Mouse (Mus musculus) lung, adult 2 months (tissue): ENCODE data around the gene Slc51a. TPM values are rescaled to one million over a fixed set of nuclear protein-coding genes. Genes with fewer than 3 reads are reported as not detected.

Experiments
- DNase-seq: peaks from one replicate; pipeline ENCODE4 v3.0.0; 2022
- H3K4me1 ChIP-seq: fragments of 200-500 bp; 2 replicates; pipeline ENCODE4 v1.6.1; 2011; ENCODE audit warnings: low read length; ENCODE audit not compliant: control insufficient read depth, insufficient read depth
- H3K4me3 ChIP-seq: fragments of 200-500 bp; replicated peaks from 2 replicates; pipeline ENCODE3; 2011; ENCODE audit warnings: low read depth, mild to moderate bottlenecking, control low read depth, low read length; ENCODE audit errors: extremely low read depth
- CTCF ChIP-seq: fragments of 200-500 bp; IDR thresholded peaks from 2 replicates; pipeline ENCODE4 v1.5.1; 2011; ENCODE audit warnings: mild to moderate bottlenecking, low read length, control low read depth; ENCODE audit not compliant: insufficient read depth
- POLR2A ChIP-seq: fragments of 200-500 bp; IDR thresholded peaks from 2 replicates; pipeline ENCODE4 v1.6.1; 2011; ENCODE audit warnings: low read depth, mild to moderate bottlenecking, control low read depth, low read length, borderline replicate concordance; ENCODE audit errors: extremely low read depth
- WGBS: fragments of 180-500 bp; shearing (Covaris S2); methylation state at CpG from one replicate; pipeline ENCODE4 v1.1.7; 2018; 5-methylcytosine and 5-hydroxymethylcytosine counted together
- polyA plus RNA-seq: library from polyadenylated mRNA; depleted of rRNA; stranded (reverse); fragments of >200 nt; gene quantifications from 2 replicates; pipeline ENCODE4 v1.2.3, GENCODE M21; 2012

Gene Slc51a
- polyA plus RNA-seq, 1 experiment, result 0.11 TPM

- DNase-seq, result no peak
- Histone ChIP-seq H3K4me1 (no peaks in the 10 kb centered on the region; the same call in 1 of the 2 replicates), H3K4me3 (no peak overlapping the region)
- 65% methylated on average over 18 of the region's 18 CpGs for WGBS
- TF ChIP-seq POLR2A, result no peak
- TF ChIP-seq CTCF, result no peak
Measured at GRCm38 (mm10) chr16:32510399-32511337, 23.0 kb upstream of the Slc51a start.

GRCm38 (mm10) chr16:32509066-32509942 lies 21.6 kb upstream of the Slc51a start:
- no peak overlapping the region for H3K4me3 ChIP-seq
- 59% methylated on average over 9 of the region's 9 CpGs for WGBS
- TF ChIP-seq POLR2A, result no peak
- TF ChIP-seq CTCF, result no peak
- DNase-seq, result no peak
- no peaks in the 10 kb centered on the region; the same call in 1 of the 2 replicates for H3K4me1 ChIP-seq

- TF ChIP-seq CTCF (no peak), POLR2A (no peak)
- no peaks in the 10 kb centered on the region; the same call in 1 of the 2 replicates for H3K4me1 ChIP-seq
- WGBS, result 54% methylated on average over 3 of the region's 3 CpGs
- no peak overlapping the region for H3K4me3 ChIP-seq
- DNase-seq, result no peak
Measured at GRCm38 (mm10) chr16:32508506-32509065, 20.9 kb upstream of the Slc51a start.

- WGBS, result 84% methylated on average over 5 of the region's 5 CpGs
- TF ChIP-seq POLR2A (no peak), CTCF (no peak)
- H3K4me1 ChIP-seq, result no peaks in the 10 kb centered on the region; the same call in 1 of the 2 replicates
- DNase-seq, result no peak
- no peak overlapping the region for H3K4me3 ChIP-seq
Measured at GRCm38 (mm10) chr16:32508035-32508434, 20.4 kb upstream of the Slc51a start.

- DNase-seq, result peak; percentile 48
- H3K4me1 ChIP-seq, result no peaks in the 10 kb centered on the region; the same call in 1 of the 2 replicates
- 16% methylated on average over 9 of the region's 9 CpGs for WGBS
- H3K4me3 ChIP-seq, result no peak overlapping the region
- TF ChIP-seq POLR2A, result no peak
- peak; percentile 81 for TF ChIP-seq CTCF
Measured at GRCm38 (mm10) chr16:32507407-32507806, 19.7 kb upstream of the Slc51a start.

GRCm38 (mm10) chr16:32506868-32507267 lies 19.2 kb upstream of the Slc51a start:
- DNase-seq, result no peak
- TF ChIP-seq CTCF, result no peak
- TF ChIP-seq POLR2A, result no peak
- no peaks in the 10 kb centered on the region; the same call in 1 of the 2 replicates for H3K4me1 ChIP-seq
- H3K4me3 ChIP-seq, result no peak overlapping the region
- WGBS, result 77% methylated on average over 7 of the region's 7 CpGs

GRCm38 (mm10) chr16:32506298-32506697 lies 18.6 kb upstream of the Slc51a start:
- no peak for DNase-seq
- Histone ChIP-seq H3K4me1 (no peaks in the 10 kb centered on the region; the same call in 1 of the 2 replicates), H3K4me3 (no peak overlapping the region)
- WGBS, result 78% methylated on average over 8 of the region's 8 CpGs
- TF ChIP-seq CTCF (no peak), POLR2A (no peak)

GRCm38 (mm10) chr16:32503633-32504032 lies 16.0 kb upstream of the Slc51a start:
- Histone ChIP-seq H3K4me3 (no peak overlapping the region), H3K4me1 (no peaks in the 10 kb centered on the region)
- DNase-seq, result no peak
- TF ChIP-seq POLR2A, result no peak
- TF ChIP-seq CTCF, result no peak
- 74% methylated on average over 6 of the region's 6 CpGs for WGBS

- DNase-seq, result no peak
- no peak overlapping the region for H3K4me3 ChIP-seq
- 82% methylated on average over 12 of the region's 12 CpGs for WGBS
Measured at GRCm38 (mm10) chr16:32502621-32503335, 15.1 kb upstream of the Slc51a start.

GRCm38 (mm10) chr16:32501459-32501858 lies 13.8 kb upstream of the Slc51a start:
- DNase-seq, result no peak
- 76% methylated on average over 7 of the region's 7 CpGs for WGBS
- H3K4me1 ChIP-seq, result no peaks in the 10 kb centered on the region
- no peak for TF ChIP-seq POLR2A
- no peak for TF ChIP-seq CTCF
- H3K4me3 ChIP-seq, result no peak overlapping the region

More at GRCm38 (mm10) chr16:32502621-32503335, 15.1 kb upstream of the Slc51a start:
- TF ChIP-seq POLR2A (no peak), CTCF (no peak)
- no peaks in the 10 kb centered on the region for H3K4me1 ChIP-seq
